Mouse (Mus musculus) spleen, postnatal 10 days (tissue): ENCODE data around the gene Tial1.
A peak's percentile ranks its signal among the peaks of the same experiment; 100 is the strongest.

Experiments used
- DNase-seq, 2 experiments: peaks; one replicate each; pipeline ENCODE4 v3.0.0; 2021 to 2022; ENCODE audit warnings: low spot score in 2 of 2

Gene Tial1

GRCm38 (mm10) chr7:128461285-128462215 is at the start of gene Tial1:
Tial1 (minus strand) TSS chr7:128461717.
- DNase-seq = peak; percentile 95 to 98

GRCm38 (mm10) chr7:128504091-128504490 is 42.6 kb upstream of the Tial1 start:
- DNase-seq = no peak

- no peak for DNase-seq
Measured at GRCm38 (mm10) chr7:128499801-128500200, 38.3 kb upstream of the Tial1 start.

- DNase-seq = peak in 1 of 2 experiments; percentile 50
Measured at GRCm38 (mm10) chr7:128494546-128494945, 33.0 kb upstream of the Tial1 start.

GRCm38 (mm10) chr7:128488986-128489385 is 27.5 kb upstream of the Tial1 start:
- no peak for DNase-seq

- DNase-seq = peak; percentile 23 to 66
Measured at GRCm38 (mm10) chr7:128474322-128474721, 12.8 kb upstream of the Tial1 start.

- DNase-seq = peak in 1 of 2 experiments; percentile 19
Measured at GRCm38 (mm10) chr7:128462406-128462805, 889 bp upstream of the Tial1 start.

GRCm38 (mm10) chr7:128460865-128461228 is 670 bp downstream of the Tial1 start:
- DNase-seq = peak in 1 of 2 experiments; percentile 66

GRCm38 (mm10) chr7:128460131-128460864 is 1.2 kb downstream of the Tial1 start:
- DNase-seq = peak; percentile 70 to 80

- DNase-seq = no peak
Measured at GRCm38 (mm10) chr7:128459791-128460130, 1.8 kb downstream of the Tial1 start.

- DNase-seq = no peak
Measured at GRCm38 (mm10) chr7:128458011-128458410, 3.5 kb downstream of the Tial1 start.

- DNase-seq = no peak
Measured at GRCm38 (mm10) chr7:128452731-128453130, 8.8 kb downstream of the Tial1 start.

GRCm38 (mm10) chr7:128440584-128440983 is 20.9 kb downstream of the Tial1 start:
- no peak for DNase-seq

- no peak for DNase-seq
Measured at GRCm38 (mm10) chr7:128439251-128439650, 22.3 kb downstream of the Tial1 start.

- DNase-seq = no peak
Measured at GRCm38 (mm10) chr7:128438131-128438530, 23.4 kb downstream of the Tial1 start.

- no peak for DNase-seq
Measured at GRCm38 (mm10) chr7:128433213-128433612, 28.3 kb downstream of the Tial1 start.

- no peak for DNase-seq
Measured at GRCm38 (mm10) chr7:128432574-128432973, 28.9 kb downstream of the Tial1 start.

GRCm38 (mm10) chr7:128422491-128422890 is 39.0 kb downstream of the Tial1 start:
- no peak for DNase-seq

- DNase-seq = peak in 1 of 2 experiments; percentile 8
Measured at GRCm38 (mm10) chr7:128421701-128422100, 39.8 kb downstream of the Tial1 start.

- no peak for DNase-seq
Measured at GRCm38 (mm10) chr7:128419690-128420089, 41.8 kb downstream of the Tial1 start.

GRCm38 (mm10) chr7:128417930-128418779 is 43.4 kb downstream of the Tial1 start, which contains the start of gene Rgs10:
Rgs10 (minus strand) TSS chr7:128418758.
- DNase-seq = peak; percentile 76 to 82
